Mouse (Mus musculus) layer of hippocampus, adult 9-11 months (tissue): ENCODE measurements around the gene Maneal.
A peak's percentile ranks its signal among the peaks of the same experiment; 100 is the strongest.

ENCODE experiments used
- DNase-seq: peaks from one replicate; pipeline ENCODE4 v3.0.0; 2022

Maneal gene

GRCm38 (mm10) chr4:124847573-124847972 lies 14.4 kb downstream of the Maneal start:
- DNase-seq: peak; percentile 85

GRCm38 (mm10) chr4:124843493-124843892 lies 18.5 kb downstream of the Maneal start:
- DNase-seq: no peak

GRCm38 (mm10) chr4:124840998-124841397 lies 21.0 kb downstream of the Maneal start:
- DNase-seq: no peak

GRCm38 (mm10) chr4:124838035-124838700 lies 23.8 kb downstream of the Maneal start:
- no peak for DNase-seq

- DNase-seq: no peak
Observed at GRCm38 (mm10) chr4:124832796-124833195, 29.2 kb downstream of the Maneal start.

GRCm38 (mm10) chr4:124829671-124830070 lies 32.3 kb downstream of the Maneal start:
- no peak for DNase-seq

GRCm38 (mm10) chr4:124825371-124825965 lies 36.5 kb downstream of the Maneal start:
- DNase-seq: no peak

GRCm38 (mm10) chr4:124824967-124825366 lies 37.0 kb downstream of the Maneal start:
- DNase-seq: no peak

- no peak for DNase-seq
Observed at GRCm38 (mm10) chr4:124818832-124819231, 43.1 kb downstream of the Maneal start.

- DNase-seq: peak; percentile 34
Observed at GRCm38 (mm10) chr4:124817803-124818202, 44.2 kb downstream of the Maneal start.

- DNase-seq: no peak
Observed at GRCm38 (mm10) chr4:124815901-124816300, 46.1 kb downstream of the Maneal start.

- DNase-seq: peak; percentile 83
Observed at GRCm38 (mm10) chr4:124811347-124811975, 50.5 kb downstream of the Maneal start.

GRCm38 (mm10) chr4:124810056-124810455 lies 51.9 kb downstream of the Maneal start:
- no peak for DNase-seq

- DNase-seq: no peak
Observed at GRCm38 (mm10) chr4:124809136-124809883, 52.7 kb downstream of the Maneal start.

GRCm38 (mm10) chr4:124808511-124808910 lies 53.5 kb downstream of the Maneal start:
- DNase-seq: no peak
